Mouse (Mus musculus): Measurements from ENCODE around the gene Arntl. TPM values are rescaled to one million over a fixed set of nuclear protein-coding genes. Genes with fewer than 3 reads are reported as not detected.

Gene Arntl
- polyA plus RNA-seq, 1 experiment from 2014 or later: 7.0 TPM

GRCm38 (mm10) chr7:113197161-113197775 is 10.0 kb upstream of the Arntl start:
- DNase-seq (peak; percentile 21), ATAC-seq (peak; percentile 56)
- WGBS (ENCODE audit: insufficient replicate concordance): 15% methylated on average over 10 of the region's 10 CpGs
- H3K4me2 ChIP-seq (ENCODE audit: low read depth, low read length): peak overlapping the region; percentile 53; the same call in 1 of the 2 replicates
- no peak overlapping the region for H3K27ac ChIP-seq (ENCODE audit: low read depth)
- H3K4me3 ChIP-seq (ENCODE audit: low read depth, low read length): no peak overlapping the region
- H3K9me3 ChIP-seq (ENCODE audit: low read length): no peaks in the 10 kb centered on the region
- no peak overlapping the region for H3K9ac ChIP-seq (replicated peaks)
- TF ChIP-seq CTCF (IDR thresholded peaks at IDR 0.05; ENCODE audit: low read depth) (no peak), EP300 (IDR thresholded peaks at IDR 0.05; ENCODE audit: low read depth) (no peak)
- no peaks in the 10 kb centered on the region for H3K36me3 ChIP-seq (replicated peaks; ENCODE audit: insufficient read depth, low read length)
- H3K27me3 ChIP-seq (ENCODE audit: insufficient read depth, low read length): 0 out of 2 replicates have a peak, but pooled peaks cover under 1% of the 10 kb centered on the region
- 0 out of 2 replicates have a peak, but pooled peaks cover 2% of the 10 kb centered on the region for H3K4me1 ChIP-seq (ENCODE audit: insufficient read depth)

GRCm38 (mm10) chr7:113201584-113201983 is 5.7 kb upstream of the Arntl start:
- TF ChIP-seq EP300 (IDR thresholded peaks at IDR 0.05; ENCODE audit: low read depth): no peak
- no peak for TF ChIP-seq CTCF (IDR thresholded peaks at IDR 0.05; ENCODE audit: low read depth)
- 50% methylated on average over 3 of the region's 3 CpGs for WGBS (ENCODE audit: insufficient replicate concordance)
- 0 out of 2 replicates have a peak, but pooled peaks cover 2% of the 10 kb centered on the region for H3K4me1 ChIP-seq (ENCODE audit: insufficient read depth)
- H3K4me3 ChIP-seq (ENCODE audit: low read depth, low read length): no peak overlapping the region
- no peak overlapping the region for H3K9ac ChIP-seq (replicated peaks)
- H3K36me3 ChIP-seq (replicated peaks; ENCODE audit: insufficient read depth, low read length): no peaks in the 10 kb centered on the region
- H3K27me3 ChIP-seq (ENCODE audit: insufficient read depth, low read length): peaks cover 12% of the 10 kb centered on the region; the same call in 1 of the 2 replicates
- ATAC-seq (no peak), DNase-seq (no peak)
- H3K9me3 ChIP-seq (ENCODE audit: low read length): no peaks in the 10 kb centered on the region
- no peak overlapping the region for H3K4me2 ChIP-seq (ENCODE audit: low read depth, low read length)
- H3K27ac ChIP-seq (ENCODE audit: low read depth): no peak overlapping the region

- peak overlapping the region; percentile 79 for H3K9ac ChIP-seq (replicated peaks)
- ATAC-seq: peak; percentile 62
- under 1% methylated on average over 82 of the region's 98 CpGs for WGBS (ENCODE audit: insufficient replicate concordance)
- no peaks in the 10 kb centered on the region for H3K36me3 ChIP-seq (replicated peaks; ENCODE audit: insufficient read depth, low read length)
- peak overlapping the region; percentile 79 for H3K4me3 ChIP-seq (ENCODE audit: low read depth, low read length)
- peak overlapping the region; percentile 96 for H3K27ac ChIP-seq (ENCODE audit: low read depth)
- TF ChIP-seq EP300 (IDR thresholded peaks at IDR 0.05; ENCODE audit: low read depth): no peak
- no peak for TF ChIP-seq CTCF (IDR thresholded peaks at IDR 0.05; ENCODE audit: low read depth)
- H3K9me3 ChIP-seq (ENCODE audit: low read length): no peaks in the 10 kb centered on the region
- peak; percentile 64 for DNase-seq
- peaks cover 22% of the 10 kb centered on the region for H3K27me3 ChIP-seq (ENCODE audit: insufficient read depth, low read length)
- peaks cover 2% of the 10 kb centered on the region for H3K4me1 ChIP-seq (ENCODE audit: insufficient read depth)
- peak overlapping the region; percentile 69 for H3K4me2 ChIP-seq (ENCODE audit: low read depth, low read length)
These were observed 464 bp downstream of the Arntl start for GRCm38 (mm10) chr7:113207471-113208387.

- ATAC-seq (no peak), DNase-seq (no peak)
- Histone ChIP-seq H3K9me3 (ENCODE audit: low read length) (no peaks in the 10 kb centered on the region), H3K36me3 (replicated peaks; ENCODE audit: insufficient read depth, low read length) (no peaks in the 10 kb centered on the region), H3K9ac (replicated peaks) (peak overlapping the region; percentile 79), H3K27me3 (ENCODE audit: insufficient read depth, low read length) (peaks cover 22% of the 10 kb centered on the region), H3K4me3 (ENCODE audit: low read depth, low read length) (peak overlapping the region; percentile 79), H3K27ac (ENCODE audit: low read depth) (peak overlapping the region; percentile 96), H3K4me1 (ENCODE audit: insufficient read depth) (peaks cover 2% of the 10 kb centered on the region), H3K4me2 (ENCODE audit: low read depth, low read length) (peak overlapping the region; percentile 69)
- 3% methylated on average over 19 of the region's 19 CpGs for WGBS (ENCODE audit: insufficient replicate concordance)
- TF ChIP-seq EP300 (IDR thresholded peaks at IDR 0.05; ENCODE audit: low read depth) (no peak), CTCF (IDR thresholded peaks at IDR 0.05; ENCODE audit: low read depth) (no peak)
These were observed 1.1 kb downstream of the Arntl start for GRCm38 (mm10) chr7:113208388-113208753.

- TF ChIP-seq CTCF (IDR thresholded peaks at IDR 0.05; ENCODE audit: low read depth) (no peak), EP300 (IDR thresholded peaks at IDR 0.05; ENCODE audit: low read depth) (no peak)
- 37% methylated on average over 4 of the region's 4 CpGs for WGBS (ENCODE audit: insufficient replicate concordance)
- Histone ChIP-seq H3K4me3 (ENCODE audit: low read depth, low read length) (no peak overlapping the region), H3K9me3 (ENCODE audit: low read length) (no peaks in the 10 kb centered on the region), H3K27me3 (ENCODE audit: insufficient read depth, low read length) (peaks cover 20% of the 10 kb centered on the region), H3K27ac (ENCODE audit: low read depth) (no peak overlapping the region), H3K4me2 (ENCODE audit: low read depth, low read length) (no peak overlapping the region), H3K36me3 (replicated peaks; ENCODE audit: insufficient read depth, low read length) (no peaks in the 10 kb centered on the region), H3K4me1 (ENCODE audit: insufficient read depth) (peaks cover 12% of the 10 kb centered on the region), H3K9ac (replicated peaks) (no peak overlapping the region)
- no peak for ATAC-seq
- no peak for DNase-seq
These were observed 3.2 kb downstream of the Arntl start for GRCm38 (mm10) chr7:113210441-113210840.

Measured in liver, postnatal 0 days (tissue).